Mouse (Mus musculus): ENCODE results near the gene Gm49361. TPM values are rescaled to one million over a fixed set of nuclear protein-coding genes. Genes with fewer than 3 reads are reported as not detected.

The Gm49361 gene
- total RNA-seq, 1 experiment, result not detected

DNA sequence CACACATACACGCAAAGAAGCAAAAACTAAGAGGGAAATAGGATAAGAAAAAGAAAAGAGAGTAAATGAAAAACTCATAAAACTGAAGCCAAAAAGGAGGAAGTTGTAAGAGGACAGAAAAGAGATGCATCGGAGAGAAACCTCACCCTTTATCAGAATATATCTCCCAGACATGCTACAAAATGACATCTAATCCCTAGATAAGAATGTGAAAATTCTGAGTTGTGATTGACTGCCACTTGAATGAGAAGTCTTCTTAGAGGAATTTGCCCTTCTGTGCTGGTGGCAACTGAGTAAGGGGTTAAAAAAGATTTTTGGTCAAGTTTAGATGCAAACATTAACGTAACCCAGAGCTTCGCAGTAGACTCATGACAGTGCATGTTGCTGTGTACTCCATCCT is 99.7 kb downstream of the Gm49361 start:
- in situ Hi-C loops (cut with MboI; ENCODE audit: low sequenced_read_pairs in 2 of 2, unreplicated experiment in 2 of 2), result no loop called here
- no peaks in the 10 kb centered on the region for H3K9me3 ChIP-seq (ENCODE audit: control insufficient read depth, insufficient read depth, low read depth, low read length)
- no peak for DNase-seq (ENCODE audit: low read depth, low spot score)
- H3K4me3 ChIP-seq (ENCODE audit: insufficient read depth in 1 of 2, low read depth in 1 of 2, low read length in 2 of 2, poor library complexity in 1 of 2, severe bottlenecking in 1 of 2), result no peak overlapping the region
- TF ChIP-seq CHD2 (IDR thresholded peaks at IDR 0.05; ENCODE audit: low read depth, low read length), result no peak
- TF ChIP-seq ZNF384 (IDR thresholded peaks at IDR 0.05; ENCODE audit: low read depth, low read length), result no peak
- no peak for TF ChIP-seq ZC3H11A (IDR thresholded peaks at IDR 0.05; ENCODE audit: borderline replicate concordance, low read depth, low read length)
- TF ChIP-seq MAFK (IDR thresholded peaks at IDR 0.05; ENCODE audit: insufficient read depth, low read depth, low read length), result no peak
- no peak for TF ChIP-seq HCFC1 (IDR thresholded peaks at IDR 0.05; ENCODE audit: borderline replicate concordance, insufficient read depth, low read length)
- H3K27ac ChIP-seq (ENCODE audit: insufficient read depth, low read depth, low read length, poor library complexity, severe bottlenecking), result no peak overlapping the region
- 0 out of 4 replicates have a peak, but pooled peaks cover 0 to under 1% of the 10 kb centered on the region in 2 experiments for H3K4me1 ChIP-seq (ENCODE audit: control insufficient read depth in 2 of 2, insufficient read depth in 2 of 2, low read length in 2 of 2, poor library complexity in 1 of 2)
- H3K36me3 ChIP-seq (ENCODE audit: control insufficient read depth, insufficient read depth, low read length, poor library complexity, severe bottlenecking), result no peaks in the 10 kb centered on the region; the same call in 1 of the 2 replicates
- no peak overlapping the region for H3K9ac ChIP-seq (ENCODE audit: insufficient read depth, low read depth, low read length, poor library complexity, severe bottlenecking)

- TF ChIP-seq HCFC1 (IDR thresholded peaks at IDR 0.05; ENCODE audit: borderline replicate concordance, insufficient read depth, low read length), result no peak
- no peak for TF ChIP-seq MAFK (IDR thresholded peaks at IDR 0.05; ENCODE audit: insufficient read depth, low read depth, low read length)
- no peak for TF ChIP-seq ZC3H11A (IDR thresholded peaks at IDR 0.05; ENCODE audit: borderline replicate concordance, low read depth, low read length)
- no peak overlapping the region for H3K9ac ChIP-seq (ENCODE audit: insufficient read depth, low read depth, low read length, poor library complexity, severe bottlenecking)
- in situ Hi-C loops (cut with MboI; ENCODE audit: low sequenced_read_pairs in 2 of 2, unreplicated experiment in 2 of 2), result no loop called here
- H3K4me3 ChIP-seq (ENCODE audit: insufficient read depth in 1 of 2, low read depth in 1 of 2, low read length in 2 of 2, poor library complexity in 1 of 2, severe bottlenecking in 1 of 2), result no peak overlapping the region
- H3K9me3 ChIP-seq (ENCODE audit: control insufficient read depth, insufficient read depth, low read depth, low read length), result no peaks in the 10 kb centered on the region
- peaks cover 3% of the 10 kb centered on the region for H3K36me3 ChIP-seq (ENCODE audit: control insufficient read depth, insufficient read depth, low read length, poor library complexity, severe bottlenecking)
- H3K4me1 ChIP-seq (ENCODE audit: control insufficient read depth in 2 of 2, insufficient read depth in 2 of 2, low read length in 2 of 2, poor library complexity in 1 of 2), result no peaks in the 10 kb centered on the region
- no peak overlapping the region for H3K27ac ChIP-seq (ENCODE audit: insufficient read depth, low read depth, low read length, poor library complexity, severe bottlenecking)
- DNase-seq (ENCODE audit: low read depth, low spot score), result no peak
These were observed 106.8 kb downstream of the Gm49361 start for GRCm38 (mm10) chr14:57639153-57639552.

GRCm38 (mm10) chr14:57634141-57634540 is 111.8 kb downstream of the Gm49361 start:
- H3K36me3 ChIP-seq (ENCODE audit: control insufficient read depth, insufficient read depth, low read length, poor library complexity, severe bottlenecking), result peaks cover 4% of the 10 kb centered on the region
- DNase-seq (ENCODE audit: low read depth, low spot score), result no peak
- in situ Hi-C loops (cut with MboI; ENCODE audit: low sequenced_read_pairs in 2 of 2, unreplicated experiment in 2 of 2), result no loop called here

DNA sequence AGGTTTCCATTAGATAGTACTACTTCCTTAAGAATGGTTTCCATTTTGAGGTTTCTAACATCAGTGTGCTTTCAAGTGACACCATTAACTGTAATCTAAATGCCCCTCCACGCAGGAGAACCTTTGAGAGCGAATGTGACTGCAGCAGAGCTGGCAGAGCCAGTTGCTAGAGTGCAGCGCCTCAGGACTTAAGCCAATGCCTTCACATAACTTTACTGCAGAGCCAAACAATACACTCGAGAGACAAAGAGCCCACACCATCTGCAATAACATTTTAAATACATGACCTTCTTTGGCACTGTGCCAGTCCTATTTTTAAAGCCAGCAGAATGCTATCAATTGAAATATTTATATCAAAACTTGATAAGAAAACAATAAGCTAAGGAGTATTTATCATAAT is 116.3 kb downstream of the Gm49361 start:
- no peak for DNase-seq (ENCODE audit: low read depth, low spot score)
- in situ Hi-C loops (cut with MboI; ENCODE audit: low sequenced_read_pairs in 2 of 2, unreplicated experiment in 2 of 2), result no loop called here
- peaks cover 14% of the 10 kb centered on the region for H3K36me3 ChIP-seq (ENCODE audit: control insufficient read depth, insufficient read depth, low read length, poor library complexity, severe bottlenecking)
- no peaks in the 10 kb centered on the region for H3K9me3 ChIP-seq (ENCODE audit: control insufficient read depth, insufficient read depth, low read depth, low read length)
- no peak overlapping the region for H3K4me3 ChIP-seq (ENCODE audit: insufficient read depth in 1 of 2, low read depth in 1 of 2, low read length in 2 of 2, poor library complexity in 1 of 2, severe bottlenecking in 1 of 2)
- no peaks in the 10 kb centered on the region; a peak in 1 of 4 replicates for H3K4me1 ChIP-seq (ENCODE audit: control insufficient read depth in 2 of 2, insufficient read depth in 2 of 2, low read length in 2 of 2, poor library complexity in 1 of 2)
- no peak overlapping the region for H3K9ac ChIP-seq (ENCODE audit: insufficient read depth, low read depth, low read length, poor library complexity, severe bottlenecking)
- H3K27ac ChIP-seq (ENCODE audit: insufficient read depth, low read depth, low read length, poor library complexity, severe bottlenecking), result no peak overlapping the region
- TF ChIP-seq MAFK (IDR thresholded peaks at IDR 0.05; ENCODE audit: insufficient read depth, low read depth, low read length) (no peak), HCFC1 (IDR thresholded peaks at IDR 0.05; ENCODE audit: borderline replicate concordance, insufficient read depth, low read length) (no peak), CHD2 (IDR thresholded peaks at IDR 0.05; ENCODE audit: low read depth, low read length) (no peak), ZNF384 (IDR thresholded peaks at IDR 0.05; ENCODE audit: low read depth, low read length) (no peak), ZC3H11A (IDR thresholded peaks at IDR 0.05; ENCODE audit: borderline replicate concordance, low read depth, low read length) (no peak)

More at GRCm38 (mm10) chr14:57634141-57634540, 111.8 kb downstream of the Gm49361 start:
- TF ChIP-seq ZC3H11A (IDR thresholded peaks at IDR 0.05; ENCODE audit: borderline replicate concordance, low read depth, low read length), result no peak
- TF ChIP-seq MAFK (IDR thresholded peaks at IDR 0.05; ENCODE audit: insufficient read depth, low read depth, low read length), result no peak
- TF ChIP-seq HCFC1 (IDR thresholded peaks at IDR 0.05; ENCODE audit: borderline replicate concordance, insufficient read depth, low read length), result no peak
- no peak for TF ChIP-seq CHD2 (IDR thresholded peaks at IDR 0.05; ENCODE audit: low read depth, low read length)
- TF ChIP-seq ZNF384 (IDR thresholded peaks at IDR 0.05; ENCODE audit: low read depth, low read length), result no peak
- H3K4me3 ChIP-seq (ENCODE audit: insufficient read depth in 1 of 2, low read depth in 1 of 2, low read length in 2 of 2, poor library complexity in 1 of 2, severe bottlenecking in 1 of 2), result no peak overlapping the region
- H3K27ac ChIP-seq (ENCODE audit: insufficient read depth, low read depth, low read length, poor library complexity, severe bottlenecking), result no peak overlapping the region
- no peaks in the 10 kb centered on the region; a peak in 1 of 4 replicates for H3K4me1 ChIP-seq (ENCODE audit: control insufficient read depth in 2 of 2, insufficient read depth in 2 of 2, low read length in 2 of 2, poor library complexity in 1 of 2)
- H3K9me3 ChIP-seq (ENCODE audit: control insufficient read depth, insufficient read depth, low read depth, low read length), result no peaks in the 10 kb centered on the region
- H3K9ac ChIP-seq (ENCODE audit: insufficient read depth, low read depth, low read length, poor library complexity, severe bottlenecking), result no peak overlapping the region

DNA sequence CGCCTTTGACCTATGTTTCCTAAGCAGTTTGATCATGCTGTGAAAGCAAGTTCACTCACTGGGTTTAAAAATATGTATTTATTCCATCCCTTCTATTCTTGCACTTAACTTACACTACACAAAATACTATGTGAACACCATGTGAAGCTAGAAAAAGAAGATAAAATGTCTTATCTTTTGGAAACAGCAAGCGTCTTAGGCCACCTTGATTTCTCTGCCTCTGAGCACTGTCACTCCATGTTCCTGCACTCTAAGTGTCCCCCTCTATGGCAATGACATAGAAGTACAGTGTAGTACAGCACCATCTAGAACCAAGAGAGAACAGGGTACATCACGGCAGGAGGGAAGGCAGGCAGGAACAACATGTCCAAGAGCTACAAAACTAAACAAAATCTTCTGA is 123.0 kb downstream of the Gm49361 start:
- Histone ChIP-seq H3K9me3 (ENCODE audit: control insufficient read depth, insufficient read depth, low read depth, low read length) (no peaks in the 10 kb centered on the region), H3K9ac (ENCODE audit: insufficient read depth, low read depth, low read length, poor library complexity, severe bottlenecking) (no peak overlapping the region), H3K4me1 (ENCODE audit: control insufficient read depth in 2 of 2, insufficient read depth in 2 of 2, low read length in 2 of 2, poor library complexity in 1 of 2) (0 out of 4 replicates have a peak, but pooled peaks cover 0 to 2% of the 10 kb centered on the region in 2 experiments), H3K4me3 (ENCODE audit: insufficient read depth in 1 of 2, low read depth in 1 of 2, low read length in 2 of 2, poor library complexity in 1 of 2, severe bottlenecking in 1 of 2) (no peak overlapping the region), H3K27ac (ENCODE audit: insufficient read depth, low read depth, low read length, poor library complexity, severe bottlenecking) (no peak overlapping the region), H3K36me3 (ENCODE audit: control insufficient read depth, insufficient read depth, low read length, poor library complexity, severe bottlenecking) (peaks cover 15% of the 10 kb centered on the region)
- in situ Hi-C loops (cut with MboI; ENCODE audit: low sequenced_read_pairs in 2 of 2, unreplicated experiment in 2 of 2), result no loop called here
- DNase-seq (ENCODE audit: low read depth, low spot score), result no peak
- TF ChIP-seq ZNF384 (IDR thresholded peaks at IDR 0.05; ENCODE audit: low read depth, low read length) (no peak), ZC3H11A (IDR thresholded peaks at IDR 0.05; ENCODE audit: borderline replicate concordance, low read depth, low read length) (no peak), MAFK (IDR thresholded peaks at IDR 0.05; ENCODE audit: insufficient read depth, low read depth, low read length) (no peak), CHD2 (IDR thresholded peaks at IDR 0.05; ENCODE audit: low read depth, low read length) (no peak)

Measured in ES-E14 (cell line).